Mouse (Mus musculus): ENCODE data around the gene Bak1. TPM values are rescaled to one million over a fixed set of nuclear protein-coding genes. Genes with fewer than 3 reads are reported as not detected.
A peak's percentile ranks its signal among the peaks of the same experiment; 100 is the strongest.

The Bak1 gene
- polyA plus RNA-seq, 1 experiment from 2014 or later = 2.6 TPM

DNA sequence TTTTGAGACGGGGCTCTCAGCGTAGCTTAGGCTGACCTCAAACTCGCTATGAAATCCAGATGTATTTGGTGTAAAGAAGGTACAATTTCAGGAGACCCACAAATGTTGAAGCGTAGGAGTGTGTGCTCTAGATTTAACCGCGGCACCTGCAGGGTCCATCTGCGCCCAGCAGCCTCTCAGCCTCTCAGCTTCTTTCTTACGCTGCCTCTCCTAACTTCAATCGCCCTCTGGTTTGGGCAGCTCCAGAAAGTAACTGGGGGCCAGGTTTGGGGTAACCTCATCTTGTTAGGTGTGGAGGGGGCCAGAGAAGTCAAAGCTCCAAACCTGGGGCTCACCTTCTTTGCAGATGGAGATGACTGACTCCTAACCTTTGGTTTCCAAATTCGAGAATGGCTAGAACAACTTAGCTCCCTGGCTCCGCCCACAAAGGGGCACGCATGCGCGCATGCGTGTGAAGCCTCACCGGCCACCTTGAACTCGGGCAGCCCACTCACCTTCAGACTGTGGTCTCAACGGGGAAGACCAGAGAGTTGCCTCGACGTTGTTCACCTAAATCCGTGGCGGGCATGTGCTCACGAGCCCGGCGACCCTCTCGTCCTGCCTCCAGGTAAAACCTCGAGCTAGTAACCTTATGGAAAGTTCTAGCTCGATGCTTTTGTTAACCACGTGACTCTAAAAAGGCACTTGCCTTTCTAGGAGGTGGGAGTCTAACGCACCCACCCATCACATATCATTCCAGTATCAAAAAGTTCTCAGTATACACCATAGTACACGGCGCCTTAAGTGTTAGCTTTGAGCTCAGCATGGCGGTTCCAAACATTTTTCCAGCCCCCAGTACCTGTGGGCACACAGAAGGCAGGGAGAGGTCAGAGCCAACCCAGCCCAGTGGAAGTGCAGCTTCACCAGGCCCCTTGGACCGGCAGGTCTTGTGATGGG lies 11.0 kb downstream of the Bak1 start:
- Histone ChIP-seq H3K4me2 (peak overlapping the region; percentile 67), H3K27me3 (no peaks in the 10 kb centered on the region), H3K9me3 (replicated peaks) (no peaks in the 10 kb centered on the region), H3K4me1 (peaks cover 11% of the 10 kb centered on the region), H3K36me3 (ENCODE audit: poor library complexity, severe bottlenecking) (peaks cover 34% of the 10 kb centered on the region), H3K4me3 (peak overlapping the region; percentile 44), H3K9ac (peak overlapping the region; percentile 55), H3K27ac (no peak overlapping the region)
- peak; percentile 76 for ATAC-seq
- 8% methylated on average over 34 of the region's 34 CpGs for WGBS

DNA sequence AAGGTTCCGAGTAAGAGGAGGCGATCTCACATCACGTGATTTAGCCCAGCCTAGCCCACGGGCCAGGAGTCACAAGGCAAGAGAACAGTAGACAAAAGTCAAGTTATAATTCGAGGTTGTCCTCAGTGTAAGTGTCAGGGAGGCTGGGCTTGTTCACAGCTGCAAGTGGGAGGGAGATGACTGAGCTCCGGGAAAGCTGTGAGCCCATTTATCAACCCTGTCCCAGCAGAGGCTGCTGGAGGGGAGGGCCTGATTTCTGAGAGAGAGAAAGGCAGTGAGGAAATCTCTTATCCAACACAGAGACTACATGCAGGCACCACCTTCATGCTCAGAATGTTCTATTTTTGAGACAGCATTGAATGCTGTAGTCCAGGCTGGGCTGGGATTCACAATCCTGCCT lies 15.9 kb downstream of the Bak1 start:
- Histone ChIP-seq H3K36me3 (ENCODE audit: poor library complexity, severe bottlenecking) (no peaks in the 10 kb centered on the region), H3K4me3 (no peak overlapping the region), H3K27me3 (no peaks in the 10 kb centered on the region), H3K4me2 (no peak overlapping the region), H3K9ac (no peak overlapping the region), H3K4me1 (0 out of 2 replicates have a peak, but pooled peaks cover 3% of the 10 kb centered on the region), H3K27ac (no peak overlapping the region), H3K9me3 (replicated peaks) (no peaks in the 10 kb centered on the region)
- no peak for ATAC-seq
- WGBS = 55% methylated on average over 6 of the region's 6 CpGs

DNA sequence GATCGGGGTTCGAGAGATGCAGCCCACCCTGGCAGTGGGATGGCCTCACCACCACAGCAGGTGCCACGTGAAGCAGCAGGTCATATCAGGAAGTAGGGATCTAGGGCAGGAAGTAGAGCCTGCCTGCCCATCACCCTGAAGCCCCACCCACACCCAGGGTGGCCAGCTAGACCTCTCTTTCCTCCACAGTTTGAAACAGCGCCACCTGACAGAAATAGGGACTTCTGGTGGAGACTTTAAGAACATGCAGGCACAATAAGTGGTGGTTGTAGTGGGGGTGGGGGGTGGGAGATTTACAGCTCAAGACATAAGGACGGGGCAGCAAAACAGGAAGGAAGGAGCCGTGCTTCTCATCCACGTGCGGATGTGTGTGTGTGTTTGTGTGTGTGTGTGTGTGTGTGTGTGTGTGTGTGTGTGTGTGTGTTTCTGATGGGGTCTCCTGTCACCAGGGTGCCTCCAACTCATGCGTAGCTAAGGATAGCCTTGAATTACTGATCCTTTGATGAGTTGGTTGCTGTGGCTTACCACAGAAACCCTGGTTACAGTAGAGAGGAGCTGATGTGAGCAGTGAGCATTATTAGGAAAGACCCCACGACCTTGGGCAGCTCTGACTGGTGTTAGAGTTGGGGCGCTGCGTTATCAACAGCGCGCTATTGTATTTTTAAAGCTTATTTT lies 16.7 kb downstream of the Bak1 start:
- Histone ChIP-seq H3K4me1 (no peaks in the 10 kb centered on the region), H3K4me3 (no peak overlapping the region), H3K9me3 (replicated peaks) (no peaks in the 10 kb centered on the region), H3K27ac (no peak overlapping the region), H3K36me3 (ENCODE audit: poor library complexity, severe bottlenecking) (no peaks in the 10 kb centered on the region), H3K9ac (no peak overlapping the region), H3K4me2 (no peak overlapping the region), H3K27me3 (no peaks in the 10 kb centered on the region)
- 69% methylated on average over 13 of the region's 14 CpGs for WGBS
- no peak for ATAC-seq

DNA sequence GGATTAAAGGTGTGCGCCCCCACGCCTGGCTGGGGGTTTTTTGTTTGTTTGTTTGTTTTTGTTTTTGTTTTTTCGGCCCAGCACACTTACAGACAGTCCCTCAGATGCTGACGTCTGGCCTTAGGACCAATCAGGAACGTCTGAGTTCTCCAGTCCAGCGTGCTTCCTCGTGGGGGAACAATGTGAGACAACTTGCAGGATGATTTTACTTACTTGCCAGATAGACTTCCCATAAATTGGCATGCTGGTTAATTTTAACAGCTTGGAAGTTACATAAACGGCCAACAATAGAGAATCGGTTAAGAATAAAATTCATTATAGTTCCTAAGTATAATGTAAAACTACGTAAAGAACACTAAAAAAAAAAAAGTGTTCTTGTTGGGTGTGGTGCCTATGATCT lies 17.6 kb downstream of the Bak1 start:
- Histone ChIP-seq H3K27me3 (no peaks in the 10 kb centered on the region), H3K4me1 (no peaks in the 10 kb centered on the region), H3K9ac (no peak overlapping the region), H3K9me3 (replicated peaks) (no peaks in the 10 kb centered on the region), H3K4me2 (no peak overlapping the region), H3K27ac (no peak overlapping the region), H3K36me3 (ENCODE audit: poor library complexity, severe bottlenecking) (no peaks in the 10 kb centered on the region), H3K4me3 (no peak overlapping the region)
- 88% methylated on average over 10 of the region's 10 CpGs for WGBS
- no peak for ATAC-seq

DNA sequence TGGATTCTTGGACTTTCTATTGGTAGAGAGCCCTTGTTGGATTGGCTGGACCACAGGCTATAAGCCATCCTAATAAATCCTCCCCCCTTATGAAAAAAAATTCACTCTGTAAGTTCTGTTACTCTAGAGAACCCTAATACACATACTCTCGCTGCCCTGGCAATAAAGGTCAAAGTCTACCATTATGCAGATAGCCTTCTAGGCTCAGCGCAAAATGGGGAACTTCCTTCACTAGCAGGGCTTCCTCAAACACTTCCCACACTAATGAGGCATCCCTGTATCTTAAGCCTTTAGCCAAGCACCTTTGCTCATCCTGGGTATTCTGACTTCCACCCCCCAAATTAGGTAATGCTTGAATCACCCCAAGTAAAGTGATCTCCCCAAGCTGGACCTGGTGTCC lies 20.5 kb downstream of the Bak1 start:
- H3K27ac ChIP-seq = no peak overlapping the region
- WGBS = 87% methylated on average over 2 of the region's 2 CpGs

DNA sequence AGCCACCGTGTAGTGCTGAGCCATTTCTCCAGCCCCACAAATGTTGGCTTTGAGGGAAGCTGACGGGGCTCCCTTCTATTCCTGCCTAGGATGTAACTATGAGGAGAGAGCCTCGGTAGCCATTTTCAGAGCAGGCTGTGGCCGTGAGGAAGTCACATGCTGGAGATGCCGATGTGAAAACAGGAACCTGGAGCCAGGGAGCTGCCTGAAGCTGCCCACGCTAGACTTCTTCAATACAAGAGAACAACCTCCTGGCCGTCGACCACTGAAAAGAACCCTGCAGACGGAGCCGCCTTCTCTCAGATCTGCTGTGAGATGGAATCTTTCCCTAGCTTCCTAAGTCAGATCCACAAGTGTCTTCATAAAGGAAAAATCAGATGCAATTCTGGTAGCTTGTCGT lies 23.2 kb downstream of the Bak1 start:
- H3K36me3 ChIP-seq (ENCODE audit: poor library complexity, severe bottlenecking) = no peaks in the 10 kb centered on the region
- no peaks in the 10 kb centered on the region for H3K9me3 ChIP-seq (replicated peaks)
- no peak overlapping the region for H3K27ac ChIP-seq
- 70% methylated on average over 11 of the region's 11 CpGs for WGBS
- no peaks in the 10 kb centered on the region for H3K27me3 ChIP-seq
- no peak overlapping the region for H3K4me2 ChIP-seq
- no peak overlapping the region for H3K4me3 ChIP-seq
- no peak for ATAC-seq
- H3K4me1 ChIP-seq = no peaks in the 10 kb centered on the region
- H3K9ac ChIP-seq = no peak overlapping the region

More for the DNA sequence above, 20.5 kb downstream of the Bak1 start:
- H3K4me1 ChIP-seq = no peaks in the 10 kb centered on the region
- no peaks in the 10 kb centered on the region for H3K27me3 ChIP-seq
- no peak overlapping the region for H3K4me2 ChIP-seq
- no peak overlapping the region for H3K9ac ChIP-seq
- no peaks in the 10 kb centered on the region for H3K9me3 ChIP-seq (replicated peaks)
- no peak overlapping the region for H3K4me3 ChIP-seq
- no peak for ATAC-seq
- no peaks in the 10 kb centered on the region for H3K36me3 ChIP-seq (ENCODE audit: poor library complexity, severe bottlenecking)

DNA sequence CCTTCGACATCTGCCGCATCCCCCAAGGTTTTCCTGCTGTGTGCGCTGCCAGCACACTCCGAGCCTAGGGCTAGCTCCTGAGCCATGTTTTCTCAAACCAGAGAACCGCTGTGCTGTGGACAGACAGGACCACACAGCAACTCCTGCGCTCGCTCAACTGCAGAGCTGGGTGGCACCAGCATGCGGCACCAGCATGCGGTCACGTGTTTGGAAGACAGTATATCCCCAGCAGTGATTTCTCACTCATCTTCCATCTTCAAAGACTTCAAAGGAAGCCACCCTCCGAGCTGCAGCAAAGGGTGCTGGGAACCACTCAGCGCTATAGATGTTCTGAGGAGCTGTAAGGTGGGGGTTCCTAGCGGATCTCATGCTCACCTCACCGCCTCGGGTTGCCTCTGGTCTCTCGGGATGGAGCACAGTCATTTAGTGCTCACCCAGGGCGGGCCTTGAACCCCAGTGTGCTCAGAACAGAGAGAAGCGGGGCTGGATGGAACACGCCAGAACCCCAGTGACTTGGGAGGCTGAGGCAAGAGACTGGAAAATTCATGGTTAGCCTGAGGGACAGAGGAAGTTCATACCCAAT lies 23.8 kb downstream of the Bak1 start:
- no peak for ATAC-seq
- no peaks in the 10 kb centered on the region for H3K27me3 ChIP-seq
- no peaks in the 10 kb centered on the region for H3K9me3 ChIP-seq (replicated peaks)
- no peaks in the 10 kb centered on the region for H3K4me1 ChIP-seq
- no peak overlapping the region for H3K27ac ChIP-seq
- no peak overlapping the region for H3K4me2 ChIP-seq
- no peak overlapping the region for H3K4me3 ChIP-seq
- 55% methylated on average over 19 of the region's 19 CpGs for WGBS
- no peaks in the 10 kb centered on the region for H3K36me3 ChIP-seq (ENCODE audit: poor library complexity, severe bottlenecking)
- no peak overlapping the region for H3K9ac ChIP-seq

DNA sequence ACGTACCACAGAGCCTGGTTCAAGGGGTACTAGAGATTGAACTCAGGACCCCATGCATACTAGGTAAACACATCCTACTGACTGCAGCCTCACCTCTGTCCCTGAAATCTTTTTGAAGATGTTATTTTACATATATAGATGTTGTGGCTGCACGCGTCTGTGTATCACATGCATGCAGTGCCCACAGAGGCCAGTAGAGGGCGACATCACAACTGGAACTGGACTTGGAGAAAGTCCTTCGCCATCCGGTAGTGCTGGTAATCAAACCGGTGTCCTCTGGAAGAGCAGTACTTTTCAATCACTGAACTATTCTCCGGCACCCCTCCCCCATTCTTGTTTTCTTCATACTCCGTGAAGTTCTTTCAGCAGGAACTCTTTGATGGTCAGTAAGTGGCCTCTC lies 24.4 kb downstream of the Bak1 start:
- Histone ChIP-seq H3K4me3 (no peak overlapping the region), H3K36me3 (ENCODE audit: poor library complexity, severe bottlenecking) (no peaks in the 10 kb centered on the region), H3K4me2 (no peak overlapping the region), H3K9ac (no peak overlapping the region), H3K4me1 (no peaks in the 10 kb centered on the region), H3K27ac (no peak overlapping the region), H3K27me3 (no peaks in the 10 kb centered on the region), H3K9me3 (replicated peaks) (no peaks in the 10 kb centered on the region)
- ATAC-seq = no peak
- 40% methylated on average over 9 of the region's 9 CpGs for WGBS

DNA sequence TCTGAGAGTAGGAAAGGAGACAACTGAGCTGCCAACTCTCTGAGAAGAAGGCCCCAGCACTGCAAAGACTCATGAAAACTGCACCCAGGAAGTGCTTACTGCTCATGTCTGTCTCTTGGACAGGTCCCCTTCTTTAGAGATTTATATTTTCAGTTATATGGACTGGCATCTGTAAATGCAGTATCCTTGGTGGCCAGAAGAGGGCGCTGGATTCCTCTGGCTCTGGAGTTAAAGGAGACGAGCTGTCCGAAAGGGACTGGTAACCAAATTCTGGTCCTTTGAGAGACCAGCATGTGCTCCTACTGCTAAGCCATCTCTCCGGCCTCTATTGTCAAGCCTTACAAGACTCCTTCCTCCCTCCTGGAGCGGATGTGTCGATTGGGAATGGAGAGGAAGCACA lies 26.9 kb downstream of the Bak1 start:
- WGBS = 39% methylated on average over 6 of the region's 6 CpGs
- no peaks in the 10 kb centered on the region for H3K27me3 ChIP-seq
- H3K27ac ChIP-seq = no peak overlapping the region
- ATAC-seq = no peak
- H3K9ac ChIP-seq = no peak overlapping the region
- H3K36me3 ChIP-seq (ENCODE audit: poor library complexity, severe bottlenecking) = no peaks in the 10 kb centered on the region
- no peaks in the 10 kb centered on the region for H3K9me3 ChIP-seq (replicated peaks)
- no peak overlapping the region for H3K4me2 ChIP-seq
- no peak overlapping the region for H3K4me3 ChIP-seq
- H3K4me1 ChIP-seq = no peaks in the 10 kb centered on the region

DNA sequence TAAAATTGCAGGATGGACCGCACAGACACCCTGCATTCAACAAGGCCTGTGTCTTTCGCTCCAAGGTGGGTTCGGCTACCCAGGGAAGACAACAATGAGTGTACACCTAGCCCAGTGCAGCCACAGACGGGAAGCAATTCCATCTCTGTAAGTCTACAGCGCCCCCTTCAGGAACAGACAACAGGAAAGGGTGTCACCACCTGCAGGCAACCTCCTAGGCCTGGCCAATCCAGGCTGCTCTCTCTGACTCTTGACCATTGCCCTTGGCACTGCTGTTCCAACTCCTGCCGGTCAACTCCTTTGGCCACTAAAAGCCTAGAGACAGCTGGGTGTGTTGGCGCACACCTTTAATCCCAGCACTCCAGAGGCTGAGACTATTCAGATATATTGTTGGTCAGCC lies 27.7 kb downstream of the Bak1 start:
- no peaks in the 10 kb centered on the region for H3K4me1 ChIP-seq

DNA sequence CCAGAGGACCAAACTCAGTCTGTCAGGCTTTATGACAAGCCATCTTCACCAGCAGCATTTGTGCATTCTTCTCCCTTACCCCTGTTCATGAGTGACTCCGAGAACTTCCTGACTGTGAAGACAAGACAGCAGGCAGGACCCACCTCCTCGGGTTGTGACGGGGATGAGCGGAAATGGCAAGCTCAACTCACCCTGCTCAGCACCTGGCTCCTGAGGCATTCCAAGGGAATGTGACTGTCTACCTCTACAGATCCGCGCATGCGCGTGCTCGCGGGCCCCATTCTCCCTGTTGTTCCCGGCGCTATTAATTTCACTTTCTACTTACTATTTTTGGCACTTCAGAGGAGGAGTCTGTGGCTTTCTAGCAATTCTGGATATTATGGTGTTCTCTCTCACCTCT lies 28.8 kb downstream of the Bak1 start:
- Histone ChIP-seq H3K27me3 (no peaks in the 10 kb centered on the region), H3K4me3 (no peak overlapping the region), H3K4me2 (no peak overlapping the region), H3K9ac (no peak overlapping the region), H3K36me3 (ENCODE audit: poor library complexity, severe bottlenecking) (no peaks in the 10 kb centered on the region), H3K4me1 (no peaks in the 10 kb centered on the region), H3K9me3 (replicated peaks) (no peaks in the 10 kb centered on the region), H3K27ac (no peak overlapping the region)
- WGBS = 84% methylated on average over 12 of the region's 12 CpGs
- no peak for ATAC-seq

More for the DNA sequence above, 27.7 kb downstream of the Bak1 start:
- Histone ChIP-seq H3K9ac (no peak overlapping the region), H3K9me3 (replicated peaks) (no peaks in the 10 kb centered on the region), H3K36me3 (ENCODE audit: poor library complexity, severe bottlenecking) (no peaks in the 10 kb centered on the region), H3K4me3 (no peak overlapping the region), H3K27ac (no peak overlapping the region), H3K27me3 (no peaks in the 10 kb centered on the region), H3K4me2 (no peak overlapping the region)
- WGBS = 72% methylated on average over 7 of the region's 7 CpGs
- ATAC-seq = no peak

DNA sequence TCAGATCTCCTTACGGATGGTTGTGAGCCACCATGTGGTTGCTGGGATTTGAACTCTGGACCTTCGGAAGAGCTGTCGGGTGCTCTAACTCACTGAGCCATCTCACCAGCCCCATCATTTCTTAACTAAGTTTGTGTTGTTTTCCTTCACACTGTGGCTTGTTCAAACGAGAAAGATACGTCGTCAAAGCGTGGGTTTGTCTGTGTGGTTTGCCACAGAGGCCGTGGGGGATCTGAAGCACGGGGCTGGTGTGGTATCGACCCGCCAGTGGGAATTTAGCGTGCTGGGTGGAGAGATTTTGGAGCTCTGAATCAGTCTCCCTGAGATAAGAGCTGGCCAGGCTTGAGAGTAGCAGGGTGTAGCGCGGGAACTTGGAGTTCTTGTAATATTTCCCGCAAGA lies 30.5 kb downstream of the Bak1 start:
- Histone ChIP-seq H3K4me3 (no peak overlapping the region), H3K27me3 (no peaks in the 10 kb centered on the region), H3K36me3 (ENCODE audit: poor library complexity, severe bottlenecking) (no peaks in the 10 kb centered on the region), H3K9me3 (replicated peaks) (no peaks in the 10 kb centered on the region), H3K27ac (no peak overlapping the region), H3K4me1 (no peaks in the 10 kb centered on the region), H3K9ac (no peak overlapping the region), H3K4me2 (no peak overlapping the region)
- WGBS = 92% methylated on average over 15 of the region's 15 CpGs
- no peak for ATAC-seq

Measured in forebrain, embryonic 13.5 days (tissue).